Mouse (Mus musculus): Measurements from ENCODE around the gene Trafd1. TPM values are rescaled to one million over a fixed set of nuclear protein-coding genes. Genes with fewer than 3 reads are reported as not detected.

The Trafd1 gene
- total RNA-seq, 2 experiments from 2014 or later, result 74.7 to 87.6 TPM

- no peak for DNase-seq (ENCODE audit: low spot score in 2 of 2)
Measured at GRCm38 (mm10) chr5:121386120-121386909, 883 bp upstream of the Trafd1 start.

- DNase-seq (ENCODE audit: low spot score in 2 of 2), result no peak
Measured at GRCm38 (mm10) chr5:121384757-121385460, 523 bp downstream of the Trafd1 start.

- DNase-seq (ENCODE audit: low spot score in 2 of 2), result no peak
Measured at GRCm38 (mm10) chr5:121383857-121384756, 1.3 kb downstream of the Trafd1 start.

- DNase-seq (ENCODE audit: low spot score in 2 of 2), result no peak
Measured at GRCm38 (mm10) chr5:121380692-121381091, 4.7 kb downstream of the Trafd1 start.

GRCm38 (mm10) chr5:121378678-121379256 is 6.7 kb downstream of the Trafd1 start:
- DNase-seq (ENCODE audit: low spot score in 2 of 2), result no peak

- DNase-seq (ENCODE audit: low spot score in 2 of 2), result peak in 1 of 2 experiments; percentile 61
Measured at GRCm38 (mm10) chr5:121376972-121377371, 8.5 kb downstream of the Trafd1 start.

GRCm38 (mm10) chr5:121374790-121375189 is 10.6 kb downstream of the Trafd1 start:
- no peak for DNase-seq (ENCODE audit: low spot score in 2 of 2)

GRCm38 (mm10) chr5:121371712-121372111 is 13.7 kb downstream of the Trafd1 start:
- no peak for DNase-seq (ENCODE audit: low spot score in 2 of 2)

GRCm38 (mm10) chr5:121367255-121367654 is 18.2 kb downstream of the Trafd1 start:
- no peak for DNase-seq (ENCODE audit: low spot score in 2 of 2)

GRCm38 (mm10) chr5:121366449-121367225 is 18.8 kb downstream of the Trafd1 start:
- DNase-seq (ENCODE audit: low spot score in 2 of 2), result no peak

- DNase-seq (ENCODE audit: low spot score in 2 of 2), result no peak
Measured at GRCm38 (mm10) chr5:121363441-121363840, 22.0 kb downstream of the Trafd1 start.

GRCm38 (mm10) chr5:121361696-121362095 is 23.7 kb downstream of the Trafd1 start:
- DNase-seq (ENCODE audit: low spot score in 2 of 2), result no peak

GRCm38 (mm10) chr5:121359229-121359628 is 26.2 kb downstream of the Trafd1 start:
- no peak for DNase-seq (ENCODE audit: low spot score in 2 of 2)

GRCm38 (mm10) chr5:121343997-121344396 is 41.4 kb downstream of the Trafd1 start:
- DNase-seq (ENCODE audit: low spot score in 2 of 2), result no peak

- DNase-seq (ENCODE audit: low spot score in 2 of 2), result no peak
Measured at GRCm38 (mm10) chr5:121342490-121342889, 42.9 kb downstream of the Trafd1 start.

- no peak for DNase-seq (ENCODE audit: low spot score in 2 of 2)
Measured at GRCm38 (mm10) chr5:121340965-121341473, 44.4 kb downstream of the Trafd1 start.

GRCm38 (mm10) chr5:121339507-121340230 is 45.8 kb downstream of the Trafd1 start:
- no peak for DNase-seq (ENCODE audit: low spot score in 2 of 2)

- no peak for DNase-seq (ENCODE audit: low spot score in 2 of 2)
Measured at GRCm38 (mm10) chr5:121336776-121337175, 48.7 kb downstream of the Trafd1 start.

GRCm38 (mm10) chr5:121336009-121336408 is 49.4 kb downstream of the Trafd1 start:
- no peak for DNase-seq (ENCODE audit: low spot score in 2 of 2)
